Comparison of ENCODE assay signal across 9 mouse cellular contexts in the genomic region with DNA sequence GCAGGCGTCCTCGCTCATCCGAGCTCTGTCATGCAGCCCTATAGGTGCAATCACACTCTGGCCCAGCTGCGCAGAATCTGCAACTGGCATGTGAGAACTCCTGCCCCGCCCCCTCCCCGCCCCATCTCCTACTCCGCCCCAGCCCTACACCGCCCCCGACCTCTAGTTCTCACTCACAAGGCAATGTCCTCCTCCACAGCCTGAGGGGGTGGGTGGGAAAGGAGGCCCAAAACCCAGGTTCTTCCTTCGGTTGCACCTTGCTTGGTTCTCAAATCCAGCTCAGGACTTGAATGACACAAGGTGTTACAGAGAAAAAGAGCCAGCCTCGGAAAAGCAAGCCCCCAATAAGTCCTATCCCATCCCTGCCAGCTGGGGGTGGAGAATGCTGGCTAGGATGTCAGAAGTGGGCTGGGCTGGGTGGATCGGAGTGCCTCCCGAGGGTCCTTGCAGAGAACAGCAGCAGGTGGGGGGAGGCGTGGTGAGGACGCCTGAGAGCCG. TPM values are rescaled to one million over a fixed set of nuclear protein-coding genes. Genes with fewer than 3 reads are reported as not detected.
DNase-seq lines count a peak whose midpoint lies in the region; ATAC-seq lines count a peak whose summit lies in the region.
"Had no signal": no experiment of that assay in that cellular context is flagged by ENCODE, and none has a peak within 500 bp of the region (broad histone marks: within the 10 kb centered on the region; RNA-seq: fewer than 3 reads in every experiment).

No protein-coding gene starts in this region.

- intact Hi-C loops in left cerebral cortex, postnatal 4 days (cut with DNase I): no loop called here

- peak; percentile 71 for ATAC-seq in heart, embryonic 16.5 days (replicated peaks; ENCODE audit: extremely low read depth, insufficient read depth, low FRiP score)
- peak; percentile 36 for ATAC-seq in granulocyte monocyte progenitor cell, adult 5-6 weeks (replicated peaks; ENCODE audit: poor library complexity, severe bottlenecking)
- ATAC-seq in neural tube, embryonic 12.5 days (ENCODE audit: low FRiP score, low read depth): 0 out of 2 replicates have a peak, but pooled peaks have one; percentile 38
- ATAC-seq in erythroblast, adult 5-6 weeks (replicated peaks; ENCODE audit: low FRiP score, poor library complexity, severe bottlenecking): no peak
- ATAC-seq in megakaryocyte, adult 5-6 weeks (ENCODE audit: poor library complexity, severe bottlenecking): no peak

- no peak for DNase-seq in heart, adult 8-10 months (ENCODE audit: low spot score)
- DNase-seq in NIH3T3 (ENCODE audit: low read depth): peak; percentile 22
- DNase-seq in left cerebral cortex, postnatal 4 days: peak; percentile 28

- no peak overlapping the region for H3K27ac ChIP-seq in heart, embryonic 16.5 days (ENCODE audit: low read length)
- H3K27ac ChIP-seq in neural tube, embryonic 12.5 days: no peak overlapping the region
- H3K27ac ChIP-seq: macrophage had no signal

- H3K9me3 ChIP-seq in heart, embryonic 16.5 days (replicated peaks; ENCODE audit: control insufficient read depth, low read length): peaks cover 3% of the 10 kb centered on the region; the same call in 1 of the 2 replicates
- H3K9me3 ChIP-seq in neural tube, embryonic 12.5 days: no peaks in the 10 kb centered on the region

- no peaks in the 10 kb centered on the region for H3K36me3 ChIP-seq in heart, embryonic 16.5 days (ENCODE audit: control insufficient read depth, insufficient read depth)
- no peaks in the 10 kb centered on the region for H3K36me3 ChIP-seq in neural tube, embryonic 12.5 days

- under 1% methylated on average over 16 of the region's 16 CpGs for WGBS in heart, embryonic 16.5 days
- under 1% methylated on average over 16 of the region's 16 CpGs for WGBS in neural tube, embryonic 12.5 days

- H3K4me1 ChIP-seq in heart, embryonic 16.5 days (ENCODE audit: control insufficient read depth, insufficient read depth, low read length): peaks cover 7% of the 10 kb centered on the region
- peaks cover 30% of the 10 kb centered on the region for H3K4me1 ChIP-seq in neural tube, embryonic 12.5 days

- H3K9ac ChIP-seq in heart, embryonic 16.5 days (ENCODE audit: low read length): no peak overlapping the region; the same call in 1 of the 2 replicates
- 0 out of 2 replicates have a peak overlapping the region, but pooled peaks have one; percentile 26 for H3K9ac ChIP-seq in neural tube, embryonic 12.5 days

- H3K4me3 ChIP-seq in heart, embryonic 16.5 days (ENCODE audit: low read length): peak overlapping the region; percentile 25
- H3K4me3 ChIP-seq in neural tube, embryonic 12.5 days: peak overlapping the region; percentile 46

- peaks cover 55% of the 10 kb centered on the region for H3K27me3 ChIP-seq in heart, embryonic 16.5 days (ENCODE audit: control insufficient read depth, insufficient read depth, low read length)
- H3K27me3 ChIP-seq in neural tube, embryonic 12.5 days (replicated peaks): peaks cover 30% of the 10 kb centered on the region

- peak overlapping the region; percentile 45 for H3K4me2 ChIP-seq in heart, embryonic 16.5 days (ENCODE audit: low read depth, low read length)
- H3K4me2 ChIP-seq in neural tube, embryonic 12.5 days (replicated peaks): peak overlapping the region; percentile 93

RNA-seq across cellular contexts. Expression of a gene that starts 1.8 kb away (rescaled TPM):
- 0.05 and 0.07 TPM in 2 replicates for polyA plus RNA-seq in heart, embryonic 16.5 days (2015; fragmentation: Nextera tagmentation; extraction: Ambion mirVana)
- total RNA-seq in heart, adult 8-10 months (2022): under 1 TPM in 3 of 4 experiments, not detected in 1; 0.09 to 0.56 (median 0.25) TPM
- not detected in 2 replicates for total RNA-seq in granulocyte monocyte progenitor cell, adult 5-6 weeks (2014; fragmentation: Nextera tagmentation)
- not detected in 2 replicates for total RNA-seq in granulocyte monocyte progenitor cell, adult 5-6 weeks (2017)
- 100 to 1,000 TPM; 112 to 126 TPM for total RNA-seq in left cerebral cortex, postnatal 4 days (2021)
- 6.0 and 6.5 TPM in 2 replicates for polyA plus RNA-seq in neural tube, embryonic 12.5 days (2016; fragmentation: Nextera tagmentation; extraction: Ambion mirVana)
- not detected in 2 replicates for total RNA-seq in erythroblast, adult 5-6 weeks (2015; ENCODE audit: low replicate concordance)
- not detected in 2 replicates for total RNA-seq in erythroblast, adult 5-6 weeks (2017; ENCODE audit: low replicate concordance)
- total RNA-seq in megakaryocyte, adult 5-6 weeks (2015): not detected in 2 replicates
- total RNA-seq in megakaryocyte, adult 5-6 weeks (2017): not detected in 2 replicates
- polyA plus RNA-seq: macrophage had no signal

RNA-seq across cellular contexts. Expression of a gene that starts 27.4 kb away (rescaled TPM):
- 5.6 and 6.3 TPM in 2 replicates for polyA plus RNA-seq in heart, embryonic 16.5 days (2015; fragmentation: Nextera tagmentation; extraction: Ambion mirVana)
- 1 to 10 TPM; 5.3 to 6.1 (median 6.0) TPM for total RNA-seq in heart, adult 8-10 months (2022)
- total RNA-seq in granulocyte monocyte progenitor cell, adult 5-6 weeks (2014; fragmentation: Nextera tagmentation): 11.8 and 13.2 TPM in 2 replicates
- 43.0 and 72.6 TPM in 2 replicates for total RNA-seq in granulocyte monocyte progenitor cell, adult 5-6 weeks (2017)
- 1 to 10 TPM; 1.2 to 1.9 TPM for total RNA-seq in left cerebral cortex, postnatal 4 days (2021)
- 4.8 and 5.4 TPM in 2 replicates for polyA plus RNA-seq in neural tube, embryonic 12.5 days (2016; fragmentation: Nextera tagmentation; extraction: Ambion mirVana)
- total RNA-seq in erythroblast, adult 5-6 weeks (2015; ENCODE audit: low replicate concordance): 2.3 and 3.3 TPM in 2 replicates
- 5.1 and 13.9 TPM in 2 replicates for total RNA-seq in erythroblast, adult 5-6 weeks (2017; ENCODE audit: low replicate concordance)
- total RNA-seq in megakaryocyte, adult 5-6 weeks (2015): 6.5 and 9.2 TPM in 2 replicates
- total RNA-seq in megakaryocyte, adult 5-6 weeks (2017): 70.2 and 91.2 TPM in 2 replicates

RNA-seq across cellular contexts. Expression of a gene that starts 30.3 kb away (rescaled TPM):
- polyA plus RNA-seq in heart, embryonic 16.5 days (2015; fragmentation: Nextera tagmentation; extraction: Ambion mirVana): 338 and 342 TPM in 2 replicates
- total RNA-seq in heart, adult 8-10 months (2022): 100 to 1,000 TPM in 1 of 4 experiments, 10 to 100 TPM in 3; 76.2 to 103 (median 88.7) TPM
- total RNA-seq in granulocyte monocyte progenitor cell, adult 5-6 weeks (2014; fragmentation: Nextera tagmentation): 236 and 240 TPM in 2 replicates
- 230 and 245 TPM in 2 replicates for total RNA-seq in granulocyte monocyte progenitor cell, adult 5-6 weeks (2017)
- 100 to 1,000 TPM; 176 to 203 TPM for total RNA-seq in left cerebral cortex, postnatal 4 days (2021)
- 380 and 386 TPM in 2 replicates for polyA plus RNA-seq in neural tube, embryonic 12.5 days (2016; fragmentation: Nextera tagmentation; extraction: Ambion mirVana)
- total RNA-seq in erythroblast, adult 5-6 weeks (2015; ENCODE audit: low replicate concordance): 167 and 232 TPM in 2 replicates
- total RNA-seq in erythroblast, adult 5-6 weeks (2017; ENCODE audit: low replicate concordance): 97.4 and 134 TPM in 2 replicates
- 313 and 324 TPM in 2 replicates for total RNA-seq in megakaryocyte, adult 5-6 weeks (2015)
- 178 and 185 TPM in 2 replicates for total RNA-seq in megakaryocyte, adult 5-6 weeks (2017)

RNA-seq across cellular contexts. Expression of a gene that starts 34.3 kb away (rescaled TPM):
- 2.0 and 2.1 TPM in 2 replicates for polyA plus RNA-seq in heart, embryonic 16.5 days (2015; fragmentation: Nextera tagmentation; extraction: Ambion mirVana)
- total RNA-seq in heart, adult 8-10 months (2022): 10 to 100 TPM; 52.2 to 62.9 (median 54.4) TPM
- 5.3 and 7.9 TPM in 2 replicates for total RNA-seq in granulocyte monocyte progenitor cell, adult 5-6 weeks (2014; fragmentation: Nextera tagmentation)
- total RNA-seq in granulocyte monocyte progenitor cell, adult 5-6 weeks (2017): 7.9 and 10.7 TPM in 2 replicates
- 1 to 10 TPM; 6.2 to 6.5 TPM for total RNA-seq in left cerebral cortex, postnatal 4 days (2021)
- 0.91 and 0.93 TPM in 2 replicates for polyA plus RNA-seq in neural tube, embryonic 12.5 days (2016; fragmentation: Nextera tagmentation; extraction: Ambion mirVana)
- not detected in 2 replicates for total RNA-seq in erythroblast, adult 5-6 weeks (2015; ENCODE audit: low replicate concordance)
- total RNA-seq in erythroblast, adult 5-6 weeks (2017; ENCODE audit: low replicate concordance): 2.4 and 3.2 TPM in 2 replicates
- total RNA-seq in megakaryocyte, adult 5-6 weeks (2015): 2.3 and 3.0 TPM in 2 replicates
- total RNA-seq in megakaryocyte, adult 5-6 weeks (2017): 5.0 TPM in 2 replicates

RNA-seq across cellular contexts. Expression of a gene that starts 50.0 kb away (rescaled TPM):
- polyA plus RNA-seq in heart, embryonic 16.5 days (2015; fragmentation: Nextera tagmentation; extraction: Ambion mirVana): 191 and 205 TPM in 2 replicates
- total RNA-seq in heart, adult 8-10 months (2022): 100 to 1,000 TPM; 453 to 560 (median 508) TPM
- total RNA-seq in granulocyte monocyte progenitor cell, adult 5-6 weeks (2014; fragmentation: Nextera tagmentation): 1,827 and 2,944 TPM in 2 replicates
- 828 and 1,139 TPM in 2 replicates for total RNA-seq in granulocyte monocyte progenitor cell, adult 5-6 weeks (2017)
- total RNA-seq in left cerebral cortex, postnatal 4 days (2021): 100 to 1,000 TPM; 603 to 645 TPM
- polyA plus RNA-seq in neural tube, embryonic 12.5 days (2016; fragmentation: Nextera tagmentation; extraction: Ambion mirVana): 311 and 322 TPM in 2 replicates
- 304 and 336 TPM in 2 replicates for total RNA-seq in erythroblast, adult 5-6 weeks (2015; ENCODE audit: low replicate concordance)
- total RNA-seq in erythroblast, adult 5-6 weeks (2017; ENCODE audit: low replicate concordance): 65.4 and 203 TPM in 2 replicates
- 1,340 and 1,433 TPM in 2 replicates for total RNA-seq in megakaryocyte, adult 5-6 weeks (2015)
- total RNA-seq in megakaryocyte, adult 5-6 weeks (2017): 535 and 673 TPM in 2 replicates

Comparison
In these comparisons a context has a peak if more than half of its experiments do, and no peak if none do; other contexts are left out.
1. ATAC-seq: peak in heart, embryonic 16.5 days (single experiment), granulocyte monocyte progenitor cell, adult 5-6 weeks (single experiment) and neural tube, embryonic 12.5 days (single experiment); none in erythroblast, adult 5-6 weeks (single experiment) and megakaryocyte, adult 5-6 weeks (single experiment).
2. RNA of a gene that starts 1.8 kb away (total RNA-seq): 112 to 126 TPM in left cerebral cortex, postnatal 4 days; 0.09 to 0.56 TPM in heart, adult 8-10 months, not detected in granulocyte monocyte progenitor cell, adult 5-6 weeks, not detected in erythroblast, adult 5-6 weeks and not detected in megakaryocyte, adult 5-6 weeks; every median in the first group is over 10 times any median in the second.